Mouse (Mus musculus): ENCODE measurements around the gene Gm11639. TPM values are rescaled to one million over a fixed set of nuclear protein-coding genes. Genes with fewer than 3 reads are reported as not detected.

The Gm11639 gene
- polyA plus RNA-seq, 1 experiment from 2014 or later, result not detected

DNA sequence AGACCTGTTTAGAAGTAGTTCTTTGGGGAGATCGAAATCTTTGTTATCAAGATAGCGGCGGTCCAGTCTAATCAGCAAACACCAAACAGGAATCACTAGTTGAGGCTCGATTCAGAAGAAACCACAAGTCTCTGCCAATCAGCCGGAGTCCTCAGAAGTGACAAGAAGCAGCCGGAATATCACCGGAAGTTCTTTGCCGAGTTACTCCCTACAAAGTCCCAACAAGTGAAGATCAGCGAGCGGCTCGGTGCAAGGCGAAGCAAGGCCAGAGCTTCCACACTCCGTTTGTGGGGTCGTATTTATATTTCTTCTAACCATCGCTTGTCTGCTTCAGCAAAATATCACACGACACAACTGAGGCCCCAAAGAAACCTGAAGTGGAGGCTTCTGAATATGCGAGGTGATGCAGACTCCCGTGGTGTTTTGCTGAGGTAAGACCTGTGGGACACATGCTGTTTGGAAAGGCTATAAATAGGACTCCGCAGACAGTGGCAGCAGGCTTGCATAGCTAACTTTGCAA is 471.3 kb downstream of the Gm11639 start:
- Histone ChIP-seq H3K9ac (ENCODE audit: low read length) (no peak overlapping the region), H3K9me3 (ENCODE audit: control insufficient read depth, low read length) (no peaks in the 10 kb centered on the region), H3K4me2 (ENCODE audit: low read depth) (no peak overlapping the region), H3K36me3 (ENCODE audit: control insufficient read depth, insufficient read depth, low read length) (no peaks in the 10 kb centered on the region), H3K4me3 (ENCODE audit: low read depth, low read length) (no peak overlapping the region), H3K4me1 (ENCODE audit: control insufficient read depth, insufficient read depth, low read length) (peaks cover 2% of the 10 kb centered on the region; the same call in 1 of the 2 replicates), H3K27ac (ENCODE audit: low read depth, low read length) (no peak overlapping the region), H3K27me3 (ENCODE audit: control insufficient read depth, insufficient read depth, low read length) (no peaks in the 10 kb centered on the region)
- ATAC-seq (ENCODE audit: insufficient read depth, low FRiP score, low TSS enrichment) (no peak), DNase-seq (ENCODE audit: low spot score) (no peak)
- 84% methylated on average over 19 of the region's 19 CpGs for WGBS

GRCm38 (mm10) chr11:105158047-105158446 is 472.5 kb downstream of the Gm11639 start:
- H3K4me2 ChIP-seq (ENCODE audit: low read depth), result no peak overlapping the region
- H3K27me3 ChIP-seq (ENCODE audit: control insufficient read depth, insufficient read depth, low read length), result no peaks in the 10 kb centered on the region
- H3K27ac ChIP-seq (ENCODE audit: low read depth, low read length), result no peak overlapping the region
- no peak for DNase-seq (ENCODE audit: low spot score)
- H3K36me3 ChIP-seq (ENCODE audit: control insufficient read depth, insufficient read depth, low read length), result no peaks in the 10 kb centered on the region
- no peak overlapping the region for H3K9ac ChIP-seq (ENCODE audit: low read length)
- no peaks in the 10 kb centered on the region for H3K9me3 ChIP-seq (ENCODE audit: control insufficient read depth, low read length)
- H3K4me1 ChIP-seq (ENCODE audit: control insufficient read depth, insufficient read depth, low read length), result peaks cover 1% of the 10 kb centered on the region; the same call in 1 of the 2 replicates
- no peak for ATAC-seq (ENCODE audit: insufficient read depth, low FRiP score, low TSS enrichment)
- H3K4me3 ChIP-seq (ENCODE audit: low read depth, low read length), result no peak overlapping the region

- Histone ChIP-seq H3K27ac (ENCODE audit: low read depth, low read length) (no peak overlapping the region), H3K4me2 (ENCODE audit: low read depth) (no peak overlapping the region), H3K4me3 (ENCODE audit: low read depth, low read length) (no peak overlapping the region), H3K9ac (ENCODE audit: low read length) (no peak overlapping the region), H3K36me3 (ENCODE audit: control insufficient read depth, insufficient read depth, low read length) (no peaks in the 10 kb centered on the region), H3K27me3 (ENCODE audit: control insufficient read depth, insufficient read depth, low read length) (no peaks in the 10 kb centered on the region), H3K4me1 (ENCODE audit: control insufficient read depth, insufficient read depth, low read length) (no peaks in the 10 kb centered on the region), H3K9me3 (ENCODE audit: control insufficient read depth, low read length) (no peaks in the 10 kb centered on the region)
- 67% methylated on average over 6 of the region's 6 CpGs for WGBS
- DNase-seq (ENCODE audit: low spot score) (no peak), ATAC-seq (ENCODE audit: insufficient read depth, low FRiP score, low TSS enrichment) (no peak)
Measured at GRCm38 (mm10) chr11:105159673-105160360, 474.3 kb downstream of the Gm11639 start.

DNA sequence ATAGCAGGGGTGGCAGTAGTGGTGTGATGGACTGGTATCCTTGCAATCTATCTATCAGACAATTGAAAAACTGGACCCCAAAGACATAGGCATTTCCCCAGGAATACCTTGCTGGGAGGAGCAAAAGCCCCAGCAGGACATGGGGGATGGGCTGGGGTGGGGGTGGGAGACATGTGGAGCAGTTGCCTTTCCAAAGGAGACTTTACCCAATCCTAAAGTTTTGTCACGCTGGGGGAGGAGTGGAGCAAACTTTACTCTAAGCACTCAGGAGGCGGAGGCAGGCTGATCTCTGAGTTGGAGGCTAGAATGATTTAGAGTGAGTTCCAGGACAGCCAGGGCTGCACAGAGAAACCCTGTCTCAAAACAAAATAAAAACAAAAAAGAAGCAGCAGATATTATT is 475.9 kb downstream of the Gm11639 start:
- Histone ChIP-seq H3K9me3 (ENCODE audit: control insufficient read depth, low read length) (no peaks in the 10 kb centered on the region; the same call in 1 of the 2 replicates), H3K4me1 (ENCODE audit: control insufficient read depth, insufficient read depth, low read length) (no peaks in the 10 kb centered on the region), H3K9ac (ENCODE audit: low read length) (no peak overlapping the region), H3K27me3 (ENCODE audit: control insufficient read depth, insufficient read depth, low read length) (no peaks in the 10 kb centered on the region), H3K4me2 (ENCODE audit: low read depth) (no peak overlapping the region), H3K27ac (ENCODE audit: low read depth, low read length) (no peak overlapping the region), H3K36me3 (ENCODE audit: control insufficient read depth, insufficient read depth, low read length) (no peaks in the 10 kb centered on the region), H3K4me3 (ENCODE audit: low read depth, low read length) (no peak overlapping the region)
- DNase-seq (ENCODE audit: low spot score) (no peak), ATAC-seq (ENCODE audit: insufficient read depth, low FRiP score, low TSS enrichment) (no peak)
- 93% methylated on average over 2 of the region's 2 CpGs for WGBS

DNA sequence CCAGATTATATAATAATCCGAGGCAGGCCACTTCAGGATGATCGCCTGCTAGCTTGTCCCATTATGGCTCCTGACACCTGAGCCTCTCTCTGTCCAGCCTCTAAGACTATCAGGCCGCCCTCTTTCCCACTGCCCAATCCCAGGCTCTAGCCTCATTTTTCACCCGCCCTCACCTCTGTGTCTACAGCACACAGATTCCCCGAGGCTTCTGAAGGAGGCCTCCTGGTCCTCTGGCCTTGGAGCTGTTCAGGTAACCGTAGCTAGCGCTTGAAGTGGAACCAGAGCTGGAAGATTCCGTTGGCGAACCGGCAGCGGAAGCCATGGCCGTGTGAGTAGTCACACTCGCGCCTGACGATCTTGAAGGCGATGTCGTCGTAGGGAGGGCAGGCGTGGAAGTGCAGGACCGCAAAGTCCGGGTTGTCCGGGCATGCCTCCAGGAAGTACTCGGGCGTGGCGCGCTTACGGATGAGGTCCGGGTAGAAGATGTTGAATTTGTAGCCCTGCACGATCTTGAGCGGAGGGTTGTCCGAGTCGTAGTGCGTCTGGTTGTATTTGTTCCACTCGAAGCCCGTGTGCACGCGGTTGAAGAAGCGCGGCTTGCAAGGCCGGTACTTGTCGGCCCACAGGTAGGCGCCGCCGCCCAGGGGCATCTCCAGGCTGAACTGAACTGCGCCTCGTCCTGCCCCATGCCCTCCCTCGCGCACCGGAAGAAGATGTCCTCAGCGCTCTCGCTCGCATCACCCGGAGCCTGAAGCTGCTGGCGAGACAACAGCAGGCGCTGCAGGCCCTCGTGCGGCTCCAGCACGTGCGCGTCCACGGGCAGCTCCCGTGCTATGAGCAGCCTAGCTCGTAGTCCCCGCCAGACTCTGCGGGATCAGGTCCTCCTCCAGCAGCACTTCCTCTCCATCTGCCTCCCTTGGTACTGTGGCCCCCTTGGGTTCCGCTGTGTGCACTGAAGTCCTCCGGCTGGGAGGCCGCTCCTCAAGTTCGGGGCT is 479.3 kb downstream of the Gm11639 start:
- Histone ChIP-seq H3K4me3 (ENCODE audit: low read depth, low read length) (no peak overlapping the region), H3K4me1 (ENCODE audit: control insufficient read depth, insufficient read depth, low read length) (no peaks in the 10 kb centered on the region), H3K4me2 (ENCODE audit: low read depth) (no peak overlapping the region), H3K9ac (ENCODE audit: low read length) (no peak overlapping the region), H3K27ac (ENCODE audit: low read depth, low read length) (no peak overlapping the region), H3K27me3 (ENCODE audit: control insufficient read depth, insufficient read depth, low read length) (no peaks in the 10 kb centered on the region), H3K9me3 (ENCODE audit: control insufficient read depth, low read length) (no peaks in the 10 kb centered on the region; the same call in 1 of the 2 replicates), H3K36me3 (ENCODE audit: control insufficient read depth, insufficient read depth, low read length) (no peaks in the 10 kb centered on the region)
- DNase-seq (ENCODE audit: low spot score), result no peak
- 83% methylated on average over 69 of the region's 69 CpGs for WGBS
- ATAC-seq (ENCODE audit: insufficient read depth, low FRiP score, low TSS enrichment), result no peak

DNA sequence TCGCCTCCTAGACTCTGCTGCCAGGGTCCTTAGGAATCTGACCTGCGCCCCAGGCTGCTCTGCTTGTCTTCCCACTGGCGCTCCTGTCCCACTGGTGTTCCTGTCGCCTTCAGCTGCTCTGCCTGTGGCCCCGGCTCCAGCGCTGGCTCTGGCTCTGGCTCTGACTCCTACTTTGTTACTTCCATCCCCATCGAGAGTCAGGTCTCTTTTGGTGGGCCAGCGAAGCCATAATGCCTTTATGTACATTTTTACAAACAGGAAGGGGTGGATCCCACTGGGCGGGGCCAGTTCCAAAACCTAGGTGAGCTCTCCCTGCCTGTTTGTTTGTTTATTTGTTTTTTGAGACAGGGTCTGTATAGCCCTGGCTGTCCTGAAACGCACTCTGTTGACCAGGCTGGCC is 481.3 kb downstream of the Gm11639 start:
- Histone ChIP-seq H3K9ac (ENCODE audit: low read length) (no peak overlapping the region), H3K36me3 (ENCODE audit: control insufficient read depth, insufficient read depth, low read length) (no peaks in the 10 kb centered on the region), H3K4me3 (ENCODE audit: low read depth, low read length) (no peak overlapping the region), H3K9me3 (ENCODE audit: control insufficient read depth, low read length) (no peaks in the 10 kb centered on the region; the same call in 1 of the 2 replicates), H3K27ac (ENCODE audit: low read depth, low read length) (no peak overlapping the region), H3K4me2 (ENCODE audit: low read depth) (no peak overlapping the region), H3K27me3 (ENCODE audit: control insufficient read depth, insufficient read depth, low read length) (no peaks in the 10 kb centered on the region), H3K4me1 (ENCODE audit: control insufficient read depth, insufficient read depth, low read length) (no peaks in the 10 kb centered on the region)
- 94% methylated on average over 10 of the region's 10 CpGs for WGBS
- ATAC-seq (ENCODE audit: insufficient read depth, low FRiP score, low TSS enrichment) (no peak), DNase-seq (ENCODE audit: low spot score) (no peak)

Other genes with a start within 250 kb of the Gm11639 start
- 34.9 and 35.9 TPM in 2 replicates for gene Kansl1, start 216.8 kb upstream of the Gm11639 start, polyA plus RNA-seq (2014; fragmentation: Nextera tagmentation; extraction: Ambion mirVana)
- gene Cdc27, start 135.1 kb upstream of the Gm11639 start, polyA plus RNA-seq (2014; fragmentation: Nextera tagmentation; extraction: Ambion mirVana), result 63.6 and 63.9 TPM in 2 replicates
- gene Myl4, start 135.0 kb upstream of the Gm11639 start, polyA plus RNA-seq (2014; fragmentation: Nextera tagmentation; extraction: Ambion mirVana), result 33.0 and 36.4 TPM in 2 replicates
- gene Itgb3, start 77.7 kb upstream of the Gm11639 start, polyA plus RNA-seq (2014; fragmentation: Nextera tagmentation; extraction: Ambion mirVana), result 1.6 and 2.3 TPM in 2 replicates

All from neural tube, embryonic 11.5 days (tissue).